Mouse (Mus musculus) T-cell, adult 66 days (primary cell): Measurements from ENCODE around the gene Thoc5. TPM values are rescaled to one million over a fixed set of nuclear protein-coding genes. Genes with fewer than 3 reads are reported as not detected.

Experiments used
- total RNA-seq, 2 experiments: library from RNA; stranded (reverse); gene quantifications; 3 replicates in 1 of 2; 4 replicates in 1 of 2; pipeline ENCODE4 v1.2.4; 2023

The Thoc5 gene
- total RNA-seq, result 10 to 100 TPM; 42.6 to 42.8 TPM

DNA sequence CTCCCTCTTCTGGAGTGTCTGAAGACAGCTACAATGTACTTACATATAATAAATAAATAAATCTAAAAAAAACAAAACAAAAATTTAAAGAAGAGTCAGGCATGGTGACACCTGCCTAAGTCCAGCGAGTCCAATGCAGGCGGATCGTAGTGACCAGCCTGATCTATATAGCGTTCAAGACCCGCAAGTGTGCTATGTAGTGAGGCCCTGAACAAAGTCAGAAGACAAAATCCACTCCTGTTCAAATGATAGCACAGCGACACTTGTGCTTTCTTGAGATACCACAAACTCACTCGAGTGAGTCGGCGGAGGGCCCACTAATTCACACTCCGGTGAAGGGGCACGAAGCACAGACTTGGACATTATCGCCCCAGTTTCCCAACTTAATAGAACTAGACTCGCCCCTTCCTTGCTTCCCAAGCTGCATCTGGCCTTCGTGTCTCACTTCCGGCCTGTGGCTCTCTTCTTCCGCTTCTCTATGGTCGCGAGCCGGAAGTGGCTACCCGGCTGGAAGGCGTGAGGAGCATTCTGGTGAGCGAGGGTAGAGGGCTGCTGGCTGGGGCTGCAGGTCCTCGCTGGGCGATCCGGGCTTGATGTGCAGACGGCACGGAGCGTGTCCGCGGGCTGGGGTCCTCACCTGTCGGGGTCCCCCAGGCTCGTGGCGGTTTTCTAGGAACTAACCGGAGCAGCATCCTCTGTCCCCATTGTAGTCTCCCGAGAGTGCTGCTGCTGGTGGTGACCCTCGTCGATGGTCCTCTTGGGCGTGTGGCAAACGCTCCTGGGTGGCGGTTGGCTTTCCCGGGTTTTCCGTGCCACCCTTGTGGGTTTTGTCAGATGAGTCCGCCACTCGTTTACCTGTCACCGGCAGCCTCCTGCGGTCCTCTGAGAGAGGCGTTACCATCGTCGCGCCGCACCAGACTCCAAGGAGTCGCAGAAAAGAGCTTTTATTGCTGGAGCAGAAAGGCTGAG, at the start of gene Thoc5:
Thoc5 (plus strand) TSS at position 473 of the 969 bp plus-strand sequence.

DNA sequence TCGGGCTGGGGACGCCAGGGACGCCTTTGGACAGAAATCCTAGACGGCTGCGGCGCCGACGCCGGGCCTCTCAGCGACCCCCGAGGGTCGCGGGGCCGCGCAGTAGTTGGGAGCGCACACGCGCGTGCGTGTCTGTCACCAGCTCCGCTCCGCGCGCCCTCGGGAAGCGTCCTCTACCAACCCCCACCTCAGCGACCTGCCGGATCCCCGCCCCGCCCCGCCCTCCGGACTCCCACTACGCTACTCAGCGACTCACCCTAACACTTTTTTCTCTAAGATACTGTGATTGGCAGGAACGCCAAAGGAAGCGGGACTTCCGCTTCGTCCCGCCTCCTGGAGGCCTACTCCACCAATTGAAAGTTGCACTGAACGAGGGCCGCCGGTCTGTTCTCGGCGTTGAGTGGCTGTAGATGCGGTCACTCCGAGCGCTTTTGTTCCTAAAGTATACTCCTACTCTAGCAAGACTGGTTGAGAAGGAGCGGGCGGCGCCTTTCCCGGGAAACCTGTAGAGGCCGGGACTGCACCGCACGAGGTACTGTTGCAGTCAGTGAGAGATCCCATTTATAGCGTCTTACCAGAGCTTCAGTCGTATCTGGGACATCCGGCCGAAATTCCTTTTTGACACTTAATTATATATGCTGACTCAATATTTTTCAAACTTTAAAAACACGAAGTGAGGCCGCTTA, 45.7 kb upstream of the Thoc5 start, which contains the start of gene Nf2:
Nf2 (minus strand) TSS at position 279 of the 686 bp plus-strand sequence.

GRCm38 (mm10) chr11:4873755-4874475, 21.2 kb upstream of the Thoc5 start, which contains the start of gene Nipsnap1:
Nipsnap1 (plus strand) TSS chr11:4873951.

DNA sequence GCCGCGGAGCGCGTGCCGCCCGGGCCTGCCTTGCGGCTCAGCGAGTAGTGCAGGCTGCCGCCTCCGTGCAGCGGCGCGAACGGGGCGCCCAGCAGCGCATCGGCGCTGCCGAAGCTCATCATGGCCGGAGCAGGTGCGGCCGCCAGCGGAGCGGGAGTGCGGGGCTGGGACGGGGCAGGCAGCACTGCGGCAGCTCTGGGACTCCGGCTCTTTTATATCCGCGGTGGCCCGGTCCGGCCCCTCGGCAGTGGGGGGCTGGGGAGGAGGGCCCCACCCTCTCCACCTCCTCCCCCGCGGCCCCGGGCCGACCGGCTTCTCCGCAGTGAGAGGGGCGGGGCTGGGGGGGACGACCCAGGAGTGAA, 52.7 kb downstream of the Thoc5 start, which contains the start of gene Nefh:
Nefh (minus strand) TSS at position 252 of the 362 bp plus-strand sequence.

Other genes starting within 250 kb of the Thoc5 start
- gene Uqcr10, start 191.0 kb upstream of the Thoc5 start, total RNA-seq, result 100 to 1,000 TPM; 122 to 140 TPM
- 10 to 100 TPM; 30.5 to 33.3 TPM for gene Zmat5, start 190.6 kb upstream of the Thoc5 start, total RNA-seq
- gene Cabp7, start 148.5 kb upstream of the Thoc5 start, total RNA-seq, result under 1 TPM; 0.21 to 0.47 TPM
- 10 to 100 TPM; 53.7 to 57.5 TPM for gene Nf2, start 45.8 kb upstream of the Thoc5 start, total RNA-seq
- 10 to 100 TPM; 26.0 to 27.1 TPM for gene Nipsnap1, start 21.4 kb upstream of the Thoc5 start, total RNA-seq
- gene Nefh, start 52.7 kb downstream of the Thoc5 start, total RNA-seq, result 1 to 10 TPM; 3.3 to 3.5 TPM
- 10 to 100 TPM; 89.9 to 92.1 TPM for gene Ap1b1, start 91.5 kb downstream of the Thoc5 start, total RNA-seq
- not detected for gene Rasl10a, start 162.8 kb downstream of the Thoc5 start, total RNA-seq
- gene Gas2l1, start 170.0 kb downstream of the Thoc5 start, total RNA-seq, result under 1 TPM in 1 of 2 experiments, not detected in 1; 0.53 TPM
- gene Rhbdd3, start 203.6 kb downstream of the Thoc5 start, total RNA-seq, result 1 to 10 TPM; 4.8 to 6.0 TPM
- gene Ewsr1, start 203.9 kb downstream of the Thoc5 start, total RNA-seq, result 100 to 1,000 TPM; 562 to 608 TPM